Mouse (Mus musculus): ENCODE results near the gene Phgr1. TPM values are rescaled to one million over a fixed set of nuclear protein-coding genes. Genes with fewer than 3 reads are reported as not detected.
A peak's percentile ranks its signal among the peaks of the same experiment; 100 is the strongest.

The Phgr1 gene
- 0.16 TPM in 1 of 2 replicates, not detected in the other for polyA plus RNA-seq (2012; rRNA removed)

DNA sequence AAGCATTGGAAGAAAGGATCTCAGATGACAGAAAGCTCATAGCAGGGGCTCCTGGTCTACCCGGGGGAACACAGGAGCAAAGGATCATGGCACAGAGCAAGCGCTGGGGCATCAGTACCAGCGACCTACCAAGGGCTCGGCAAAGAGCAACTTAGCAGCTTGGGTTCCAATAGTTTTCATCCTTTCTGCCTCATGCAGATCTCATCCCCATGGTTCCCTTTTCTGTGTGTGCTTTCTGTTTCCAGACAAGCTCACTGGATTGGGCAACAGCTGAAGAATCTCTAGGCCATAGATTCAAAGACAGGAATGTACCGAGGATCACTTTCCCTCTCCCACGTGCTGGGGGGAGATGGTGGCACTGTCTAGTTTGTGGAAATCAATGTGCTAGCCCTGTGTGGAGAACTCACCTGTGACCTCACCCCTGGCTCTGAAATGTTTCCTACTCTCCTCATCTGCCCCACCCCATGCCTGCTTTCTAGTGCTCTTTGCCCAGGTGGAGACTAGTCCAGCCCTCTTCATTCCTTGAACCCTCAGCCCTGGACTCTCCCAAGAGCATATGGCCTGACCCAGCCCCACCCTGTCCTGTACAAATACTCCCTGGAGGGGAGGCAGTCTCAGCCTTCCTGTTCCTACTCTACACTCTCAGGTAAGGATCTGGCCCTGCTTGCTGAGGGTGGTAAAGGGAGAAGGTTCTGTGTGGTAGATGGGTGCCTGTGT is at the start of gene Phgr1:
Phgr1 (plus strand) TSS at position 612 of the 717 bp plus-strand sequence.
- DNase-seq (ENCODE audit: low spot score): no peak

DNA sequence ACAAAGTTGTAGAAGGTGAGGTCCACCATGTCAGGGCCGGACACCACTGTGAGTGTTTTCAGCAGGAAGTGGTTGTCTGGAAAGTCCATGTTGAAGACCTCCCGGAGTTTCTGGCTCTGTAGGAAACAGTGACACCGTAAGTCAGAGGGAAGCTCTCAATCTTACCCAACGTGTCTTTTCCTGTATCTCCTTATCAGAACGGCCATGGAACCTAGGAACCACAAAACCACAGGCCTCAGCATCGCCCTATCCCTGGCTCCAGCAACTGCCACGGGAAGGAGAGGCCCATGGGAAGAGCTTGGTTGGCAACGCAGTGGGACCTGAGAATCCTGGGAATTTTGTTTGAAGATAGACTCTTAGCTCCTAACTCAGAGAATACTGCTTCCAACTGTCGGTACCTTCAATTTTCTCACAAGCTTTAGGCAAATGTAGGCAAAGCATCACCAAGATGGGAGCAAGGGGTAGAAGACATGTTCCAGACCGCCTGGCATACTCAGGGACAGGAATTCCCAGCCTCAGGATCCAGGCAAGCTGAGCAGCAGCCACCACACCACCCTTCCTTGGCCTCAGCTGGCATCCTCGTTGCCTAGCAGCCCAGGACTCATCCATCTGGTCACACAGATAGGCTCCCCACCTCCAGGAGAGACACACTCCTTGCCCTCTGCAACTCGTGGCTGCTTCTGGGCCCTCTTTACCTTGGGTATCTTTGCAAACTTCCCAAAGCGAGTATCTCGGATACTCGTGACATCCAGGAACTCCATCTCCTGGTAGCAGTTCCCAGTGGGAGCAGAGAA is 48.7 kb upstream of the Phgr1 start:
- DNase-seq (ENCODE audit: low spot score): peak; percentile 8

DNA sequence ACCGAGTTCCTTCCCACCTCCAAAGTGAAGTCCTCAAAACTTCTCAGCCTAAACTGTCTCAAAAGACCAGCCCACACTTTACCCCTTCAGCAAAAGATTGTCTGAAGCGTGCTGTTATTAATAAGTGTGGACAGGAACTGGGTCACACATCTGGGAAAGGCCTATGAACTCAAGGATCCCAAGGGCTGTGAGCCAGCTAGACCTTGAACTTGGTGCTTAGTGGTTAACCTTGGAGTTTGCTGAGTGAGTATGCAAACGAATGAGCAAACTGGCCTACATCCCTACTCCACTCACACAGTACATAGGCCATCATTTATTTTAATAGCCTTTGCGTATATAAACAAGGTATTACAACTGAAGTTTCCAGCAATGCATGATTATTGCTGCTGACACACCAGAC is 47.1 kb upstream of the Phgr1 start:
- no peak for DNase-seq (ENCODE audit: low spot score)

DNA sequence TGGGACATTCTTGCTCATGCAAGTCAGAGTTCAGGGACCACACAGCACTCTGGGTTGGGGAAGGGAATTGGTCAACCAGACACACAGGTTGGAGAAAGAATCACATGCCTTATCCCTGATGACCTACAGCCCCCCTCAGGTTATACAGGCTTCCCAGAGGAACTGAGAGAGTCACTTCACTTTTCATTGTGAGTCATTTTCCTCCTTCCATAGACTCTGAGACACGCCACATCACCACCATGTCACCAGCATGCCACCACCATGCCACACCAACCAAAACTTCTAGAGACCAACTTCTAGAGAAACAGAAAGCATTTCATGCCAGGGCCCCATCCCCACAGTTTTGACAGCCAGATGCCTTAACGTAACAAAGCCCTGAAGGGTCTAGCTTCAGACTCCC is 45.7 kb upstream of the Phgr1 start:
- peak; percentile 6 for DNase-seq (ENCODE audit: low spot score)

DNA sequence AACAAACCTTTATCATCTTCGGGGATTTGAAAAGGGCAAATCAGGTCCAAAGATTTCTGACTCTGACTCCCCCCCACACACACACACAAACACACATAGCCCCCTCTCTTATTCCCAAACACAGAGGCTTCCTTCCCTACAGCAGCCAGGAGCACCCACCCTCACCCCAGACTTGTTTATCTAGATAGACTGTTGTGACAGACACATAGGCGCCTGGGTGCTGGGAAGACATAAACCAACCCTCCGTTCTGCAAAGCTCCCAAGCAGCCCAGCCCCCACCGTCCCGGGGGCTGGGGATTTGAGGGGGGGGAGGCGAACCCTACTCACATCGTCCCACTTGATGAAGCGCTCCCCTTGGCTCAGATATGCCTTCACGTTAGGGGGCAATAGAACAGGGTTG is 44.7 kb upstream of the Phgr1 start:
- DNase-seq (ENCODE audit: low spot score): peak; percentile 13

DNA sequence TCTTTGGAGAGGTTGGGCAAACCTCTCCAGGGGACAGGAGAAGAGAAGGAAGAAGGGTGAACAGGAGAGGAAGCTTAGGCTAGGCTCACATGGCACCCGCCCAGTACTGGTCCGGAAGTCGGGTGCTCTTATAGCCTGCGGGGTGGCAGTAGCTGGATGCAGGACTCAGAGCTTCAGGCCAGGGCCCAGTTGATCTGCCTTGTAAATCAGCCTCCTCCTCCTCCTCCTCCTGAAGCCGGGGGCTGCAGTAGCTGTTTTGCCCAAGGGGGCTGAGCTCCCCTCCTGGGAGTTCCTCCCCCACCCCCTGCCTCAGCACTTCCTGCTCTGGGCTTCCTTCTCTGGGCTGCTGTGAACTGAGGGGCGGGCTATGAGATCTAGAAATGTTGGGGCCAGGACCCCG is 44.2 kb upstream of the Phgr1 start, which contains the start of gene Plcb2:
Plcb2 (minus strand) TSS at position 102 of the 400 bp plus-strand sequence.
- DNase-seq (ENCODE audit: low spot score): peak; percentile 17

DNA sequence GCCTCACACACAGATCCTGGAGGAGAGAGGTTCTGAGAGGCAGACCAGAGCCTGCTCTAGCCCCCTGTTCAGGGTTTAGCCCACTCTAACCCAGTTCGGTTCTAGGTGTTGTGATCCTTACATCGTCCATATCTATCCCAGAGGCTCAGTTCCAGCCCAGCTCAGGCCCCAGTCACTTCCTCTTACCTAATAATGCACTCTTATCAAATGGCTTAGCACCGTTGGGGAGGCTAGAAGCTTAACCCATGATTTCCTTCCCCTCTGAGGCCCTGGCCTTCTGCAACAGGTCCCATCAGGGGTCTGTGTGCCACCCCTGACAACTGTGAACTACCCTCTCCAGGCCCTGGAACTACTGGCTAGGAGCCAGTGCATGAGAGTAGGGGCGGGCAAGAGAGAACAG is 43.4 kb upstream of the Phgr1 start:
- peak; percentile 20 for DNase-seq (ENCODE audit: low spot score)

DNA sequence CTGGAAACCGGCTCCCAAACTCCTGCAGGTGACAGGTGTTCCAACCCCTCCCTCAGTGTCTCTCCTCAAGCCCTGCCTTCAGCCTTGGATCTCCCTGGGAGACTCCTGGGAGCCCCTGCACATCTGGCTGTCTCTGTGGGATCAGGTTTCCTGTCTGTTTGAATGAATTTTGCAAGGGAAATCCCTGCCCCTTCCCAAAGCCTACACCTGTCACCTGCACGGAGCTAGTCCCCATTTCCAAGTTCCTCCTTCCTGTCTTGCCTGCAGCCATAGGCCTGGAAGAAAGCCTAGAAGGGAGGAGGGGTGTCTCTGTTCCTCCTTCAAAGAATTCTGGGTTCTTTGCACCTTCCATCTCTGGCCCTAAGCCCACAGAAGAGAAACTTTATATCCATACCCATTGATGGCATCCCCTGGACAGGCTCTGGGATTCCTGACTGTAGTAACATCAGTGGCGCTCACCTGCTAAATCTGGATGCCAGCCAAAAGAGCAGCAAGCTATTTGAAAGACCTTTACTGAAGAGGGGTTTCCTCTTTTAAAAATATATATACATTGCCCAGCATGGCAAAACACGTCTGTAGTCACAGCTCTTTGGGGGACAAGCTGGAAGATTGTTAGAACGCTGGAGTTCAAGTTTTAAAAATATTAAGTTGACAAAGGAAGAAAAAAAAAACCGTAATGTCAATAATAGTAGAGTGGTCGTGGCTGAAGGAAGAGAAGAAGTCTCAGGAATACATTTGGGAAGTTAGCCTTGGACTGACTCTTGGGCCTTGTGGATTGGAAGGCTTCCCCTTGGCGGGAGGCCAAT is 42.5 kb upstream of the Phgr1 start:
- peak; percentile 15 for DNase-seq (ENCODE audit: low spot score)

DNA sequence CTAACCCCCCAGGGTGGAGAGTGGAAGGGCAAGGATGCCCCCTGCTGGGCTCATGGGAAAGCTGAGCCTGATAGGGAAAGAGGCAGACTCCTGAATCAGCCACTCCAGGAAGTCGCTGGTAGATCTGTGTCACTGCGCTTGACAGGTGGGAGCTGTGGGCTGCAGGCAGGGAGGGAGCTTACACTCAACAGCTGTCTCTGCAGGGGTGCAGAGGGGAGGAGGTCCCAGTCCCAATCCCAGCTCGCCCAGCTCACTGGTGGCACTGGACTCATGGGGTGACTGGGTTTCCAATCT is 42.0 kb upstream of the Phgr1 start:
- peak; percentile 57 for DNase-seq (ENCODE audit: low spot score)

DNA sequence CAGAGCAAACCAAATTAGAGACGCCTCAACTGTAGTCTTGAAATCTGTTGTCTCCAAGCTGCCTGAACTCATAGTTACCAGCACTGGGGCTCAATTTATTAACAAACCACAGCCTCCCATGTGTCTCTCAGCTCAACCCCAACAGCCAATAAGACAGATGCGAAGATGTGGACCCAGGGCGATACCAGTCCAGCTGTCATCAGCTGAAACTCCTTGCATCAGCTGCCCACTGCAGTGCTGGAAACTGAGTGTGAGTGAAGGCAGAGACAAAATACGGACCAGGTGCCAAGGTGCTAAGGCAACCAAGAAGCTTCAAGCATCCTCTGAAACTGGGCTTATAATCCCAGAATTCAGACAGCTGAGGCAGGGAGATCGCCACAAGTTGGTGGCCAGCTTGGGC is 40.6 kb upstream of the Phgr1 start:
- DNase-seq (ENCODE audit: low spot score): peak; percentile 7

DNA sequence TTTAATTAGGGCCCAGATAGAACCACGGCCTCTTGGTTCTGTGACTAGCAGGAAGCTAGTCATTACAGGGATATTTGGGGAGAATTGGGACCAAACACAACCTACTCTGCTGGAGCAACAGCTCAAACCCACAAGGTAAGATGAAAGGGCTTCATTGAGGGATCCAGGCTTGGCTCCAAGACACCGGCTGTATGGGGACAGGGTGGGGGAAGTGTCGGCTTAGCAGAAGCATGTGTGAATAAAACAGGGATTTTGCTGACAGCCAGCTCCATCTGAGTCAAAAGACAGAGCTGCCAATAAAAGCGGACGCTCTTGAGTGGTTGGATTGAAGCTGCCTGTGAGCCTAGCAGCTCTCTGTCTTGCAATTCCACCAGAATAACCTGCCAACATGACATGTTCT is 39.2 kb upstream of the Phgr1 start:
- DNase-seq (ENCODE audit: low spot score): peak; percentile 8

DNA sequence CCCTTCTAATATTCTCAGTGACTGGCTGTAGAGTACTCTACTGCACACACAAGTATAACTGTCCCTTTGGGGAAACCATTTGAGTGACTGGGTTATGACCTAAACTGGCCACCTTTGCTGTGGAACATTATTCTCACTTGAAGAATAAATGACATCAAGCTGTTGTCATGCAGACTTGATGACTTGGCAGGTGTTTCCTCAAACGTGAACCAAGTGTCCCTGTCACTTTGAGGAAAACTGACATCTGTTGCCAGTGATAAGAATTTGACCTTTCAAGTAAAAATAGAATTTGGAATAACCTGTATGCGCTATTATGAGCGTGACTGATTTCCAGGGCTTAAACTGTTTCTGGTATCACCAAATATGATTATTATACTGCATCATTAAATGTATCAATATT is 32.2 kb upstream of the Phgr1 start:
- DNase-seq (ENCODE audit: low spot score): no peak

DNA sequence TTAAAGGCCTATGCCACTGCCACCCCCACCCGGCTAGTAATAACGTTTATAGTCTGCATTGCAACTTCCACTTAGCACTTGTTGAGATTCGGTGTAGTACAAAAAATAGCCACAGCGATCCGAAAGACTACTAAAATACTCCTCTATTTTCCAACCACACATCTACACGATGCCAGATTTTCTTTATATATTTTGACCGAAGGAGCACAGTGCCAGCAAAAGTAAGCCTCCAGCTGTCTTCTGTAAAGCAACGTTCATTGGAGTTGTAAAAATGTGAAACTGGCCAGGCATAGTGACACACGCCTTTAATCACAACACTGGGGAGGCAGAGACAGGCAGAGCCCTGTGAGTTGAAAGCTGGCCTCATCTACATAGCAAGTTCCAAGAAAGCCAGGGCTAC is 31.4 kb upstream of the Phgr1 start:
- DNase-seq (ENCODE audit: low spot score): no peak

DNA sequence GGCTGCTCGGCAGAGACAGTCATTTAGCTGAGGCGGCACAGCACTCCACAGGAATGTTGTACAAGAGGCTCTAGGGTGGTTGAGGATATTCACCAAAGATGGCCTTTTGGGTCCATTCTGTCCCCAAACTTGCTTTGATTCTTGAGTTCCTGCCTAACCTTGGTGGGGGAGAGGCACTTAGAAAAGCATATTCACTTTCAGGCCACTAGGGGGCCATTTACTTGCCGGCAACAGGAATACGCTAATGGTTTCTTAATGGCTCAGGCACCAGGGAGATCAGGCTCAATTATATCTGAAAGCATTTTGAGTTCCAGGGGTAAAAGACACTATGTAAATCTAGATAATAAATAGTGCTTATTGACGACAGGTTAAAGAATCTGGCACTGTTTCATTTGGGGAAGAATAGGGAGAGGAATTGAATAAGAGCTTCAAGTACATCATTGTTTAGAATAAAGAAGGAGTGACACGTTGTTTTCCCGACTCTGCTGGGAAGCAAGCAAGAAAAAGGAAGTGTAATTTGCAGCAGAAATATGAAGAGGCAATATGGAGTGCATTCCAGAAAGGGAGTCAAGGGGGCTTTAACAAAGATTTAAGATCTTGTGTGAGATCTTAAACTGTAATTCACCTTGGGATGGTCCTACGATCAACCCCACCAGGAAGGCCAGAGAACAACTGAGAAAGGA is 29.2 kb upstream of the Phgr1 start:
- peak; percentile 18 for DNase-seq (ENCODE audit: low spot score)

DNA sequence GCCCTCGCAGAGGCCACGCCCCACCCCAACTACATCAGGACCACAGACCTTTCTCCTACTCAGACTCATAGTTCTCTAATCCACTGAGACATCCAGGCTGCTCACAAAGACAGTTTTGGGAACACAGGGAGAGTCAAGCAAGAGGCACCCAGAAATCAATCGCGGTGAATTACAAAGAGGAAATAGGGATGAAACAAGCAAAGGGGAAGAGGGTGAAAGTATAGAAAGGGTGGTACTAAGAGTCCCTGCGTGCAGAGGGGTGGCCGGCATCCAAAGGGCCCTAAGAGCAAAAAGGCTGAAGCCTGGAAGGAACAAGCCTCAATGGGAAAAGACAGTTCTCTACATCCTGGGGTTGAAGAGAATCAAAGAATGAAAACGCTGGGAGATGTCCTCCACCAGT is 27.9 kb upstream of the Phgr1 start:
- DNase-seq (ENCODE audit: low spot score): no peak

DNA sequence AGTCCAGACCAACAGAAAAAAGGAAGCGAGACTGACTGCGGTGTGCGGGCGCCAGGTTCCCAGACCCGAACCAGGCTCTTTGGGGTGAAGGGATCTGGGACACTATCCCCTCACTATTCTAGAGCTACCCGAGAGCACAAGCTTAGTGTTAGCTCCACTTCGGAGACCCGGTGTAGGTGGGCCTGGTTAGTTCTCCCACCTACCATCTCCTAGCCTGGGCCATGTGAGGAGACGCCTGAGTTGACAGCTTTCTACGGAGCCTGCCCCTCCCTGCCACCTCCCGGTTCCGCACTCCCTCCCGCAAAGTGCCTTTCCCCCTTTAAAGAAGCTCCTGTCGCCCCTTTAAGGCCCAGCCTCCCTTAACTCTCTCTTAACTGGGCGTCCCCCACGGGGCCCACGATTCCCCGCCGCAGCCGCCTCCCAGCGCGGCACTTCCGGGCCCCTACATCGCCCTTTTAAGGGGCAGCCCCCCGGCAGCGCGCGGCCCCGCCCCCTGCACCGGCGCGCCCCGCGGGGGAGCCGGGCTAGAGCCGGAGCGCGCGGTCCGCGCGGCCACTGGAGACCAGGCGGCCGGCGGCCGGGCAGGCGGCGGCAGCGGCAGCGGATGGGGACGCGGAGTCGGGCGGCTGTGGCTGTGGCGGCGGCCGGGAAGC is 27.2 kb upstream of the Phgr1 start, which contains the start of gene Inafm2:
Inafm2 (plus strand) TSS at position 527 of the 653 bp plus-strand sequence.
- peak; percentile 92 for DNase-seq (ENCODE audit: low spot score)

DNA sequence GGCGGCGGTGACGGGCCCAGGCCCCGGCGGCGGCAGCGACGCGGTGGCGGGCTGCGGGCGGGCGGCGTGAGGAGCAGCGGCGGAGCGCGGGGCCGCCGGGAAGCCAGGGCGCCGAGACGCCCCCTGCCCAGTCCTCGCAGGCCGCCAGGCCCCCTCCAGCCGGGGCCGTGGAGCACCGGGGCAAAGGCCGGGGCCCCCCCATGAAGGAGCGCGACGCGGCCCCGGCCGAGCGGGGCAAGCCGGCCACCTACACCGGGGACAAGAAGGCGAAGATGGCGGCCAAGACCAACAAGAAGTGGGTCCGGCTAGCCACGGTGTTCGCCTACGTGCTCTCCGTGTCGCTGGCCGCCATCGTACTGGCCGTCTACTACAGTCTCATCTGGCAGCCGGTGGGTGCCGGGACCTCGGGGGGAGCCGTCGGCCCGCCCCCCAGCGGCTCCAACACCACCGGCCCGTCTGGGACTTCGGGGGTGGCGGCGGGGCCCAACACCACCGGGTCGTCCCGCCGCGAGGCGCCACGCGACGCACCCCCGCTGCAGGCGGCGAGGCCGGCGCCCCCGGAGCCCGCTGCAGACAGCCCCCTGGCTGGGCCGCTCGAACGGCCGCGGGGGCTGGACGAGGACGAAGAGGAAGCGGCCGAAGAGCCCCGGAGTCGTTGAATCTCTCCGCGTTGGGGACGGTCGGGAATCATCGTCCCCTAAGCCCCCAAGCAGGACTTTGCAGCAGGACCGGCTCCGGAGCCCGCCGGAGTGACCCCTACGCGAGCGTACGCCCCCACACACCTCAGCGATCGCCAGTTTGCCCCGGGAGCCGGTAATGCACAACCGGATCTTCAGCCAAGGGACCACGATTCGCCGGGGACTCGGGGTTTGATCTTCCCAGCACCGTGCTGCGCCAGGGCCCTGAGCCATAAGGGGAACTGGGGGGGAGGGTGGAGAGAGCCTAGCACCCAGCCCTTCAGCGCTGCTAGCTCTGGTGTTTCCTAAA is 26.4 kb upstream of the Phgr1 start:
- peak; percentile 42 for DNase-seq (ENCODE audit: low spot score)

DNA sequence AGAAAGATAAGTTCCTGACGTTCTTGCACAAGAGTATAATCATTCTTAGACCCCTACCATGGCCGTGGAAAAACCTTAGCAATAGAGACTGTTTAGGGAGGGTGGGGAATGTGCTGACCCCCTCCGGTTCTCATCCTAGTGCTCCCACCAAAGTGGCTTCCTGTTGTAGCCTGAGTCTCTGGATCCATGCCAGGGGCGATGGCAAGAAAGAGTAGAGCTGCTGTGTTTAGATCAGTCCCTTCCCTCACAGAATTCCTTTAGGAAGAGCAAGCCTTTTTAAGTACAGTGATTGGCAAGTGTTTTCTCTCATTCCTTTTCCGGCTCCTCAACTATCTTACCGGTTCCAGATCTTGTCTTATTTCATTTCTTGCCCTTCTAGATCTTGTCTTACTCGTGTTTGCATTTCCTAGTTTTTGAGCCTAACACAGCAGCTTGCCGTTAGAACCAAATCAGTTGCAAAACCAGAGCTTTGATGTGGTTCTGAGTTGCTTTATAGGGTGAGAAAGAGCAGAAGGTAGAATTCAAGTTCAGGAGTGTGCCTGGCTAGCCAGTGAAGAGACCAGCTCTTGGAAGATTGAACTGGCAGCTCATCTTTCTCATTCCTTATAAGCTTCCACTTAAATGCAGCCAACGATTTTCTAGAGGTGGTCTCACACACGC is 25.1 kb upstream of the Phgr1 start:
- DNase-seq (ENCODE audit: low spot score): peak; percentile 22

DNA sequence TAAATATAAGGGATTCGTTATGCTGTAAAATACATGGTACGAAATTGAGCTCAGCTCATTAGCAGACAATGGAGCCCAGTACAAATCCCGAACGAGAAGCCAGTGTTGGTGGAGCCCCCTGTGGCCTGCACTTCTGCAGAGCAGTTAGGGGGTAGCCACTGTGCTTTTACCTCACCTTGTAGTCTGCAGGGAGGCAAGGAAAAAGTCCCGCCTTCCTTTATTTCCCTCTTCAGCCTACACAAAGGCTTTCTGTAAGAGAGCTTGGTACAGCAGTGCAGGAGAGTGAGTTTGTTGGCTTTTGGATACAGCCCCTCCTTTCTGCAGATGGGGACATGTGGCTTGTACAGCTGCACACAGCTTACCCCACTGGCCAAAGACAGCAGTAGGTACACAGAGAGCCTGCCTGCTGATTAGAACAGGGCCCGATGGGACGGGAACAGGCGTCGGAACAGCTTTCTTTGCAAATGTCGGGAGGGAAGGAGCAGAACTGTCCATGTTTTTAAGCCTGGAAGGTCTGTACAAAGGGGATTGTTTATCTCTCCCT is 23.2 kb upstream of the Phgr1 start:
- DNase-seq (ENCODE audit: low spot score): no peak

Measured in urinary bladder, adult 2 months (tissue).